Mouse (Mus musculus) midbrain, embryonic 13.5 days (tissue): ENCODE results near the gene Zbtb1. TPM values are rescaled to one million over a fixed set of nuclear protein-coding genes. Genes with fewer than 3 reads are reported as not detected.

Experiments used
- polyA plus RNA-seq: library from polyadenylated mRNA; unstranded; fragments of >200 nt; fragmentation: Nextera tagmentation; extraction: Ambion mirVana; gene quantifications from 2 replicates; pipeline ENCODE4 v1.2.1, GENCODE M21; 2015

Gene Zbtb1
- polyA plus RNA-seq, 1 experiment from 2014 or later, result 4.7 TPM

Other genes with a start within 250 kb of the Zbtb1 start
- gene Esr2, start 193.0 kb upstream of the Zbtb1 start, polyA plus RNA-seq, result 0.12 and 0.14 TPM in 2 replicates
- not detected in 2 replicates for gene Tex21, start 123.5 kb upstream of the Zbtb1 start, polyA plus RNA-seq
- gene Mthfd1, start 115.0 kb upstream of the Zbtb1 start, polyA plus RNA-seq, result 33.5 and 33.9 TPM in 2 replicates
- 6.5 and 6.9 TPM in 2 replicates for gene Akap5, start 45.4 kb upstream of the Zbtb1 start, polyA plus RNA-seq
- 15.9 and 16.5 TPM in 2 replicates for gene Zbtb25, start 664 bp upstream of the Zbtb1 start, polyA plus RNA-seq
- 5.1 TPM in 2 replicates for gene Hspa2, start 33.9 kb downstream of the Zbtb1 start, polyA plus RNA-seq
- gene Ppp1r36, start 47.3 kb downstream of the Zbtb1 start, polyA plus RNA-seq, result 0.46 and 0.53 TPM in 2 replicates
- 0.78 and 1.4 TPM in 2 replicates for gene Plekhg3, start 160.6 kb downstream of the Zbtb1 start, polyA plus RNA-seq